Mouse (Mus musculus) megakaryocyte, embryonic 14.5 days (primary cell): Measurements from ENCODE around the gene Adap1. TPM values are rescaled to one million over a fixed set of nuclear protein-coding genes. Genes with fewer than 3 reads are reported as not detected.

Experiments used
- H3K27me3 ChIP-seq: replicated peaks from 2 replicates; pipeline ENCODE3; 2012; ENCODE audit warnings: inconsistent platforms
- H3K36me3 ChIP-seq: replicated peaks from 2 replicates; pipeline ENCODE3; 2012; ENCODE audit warnings: low read length, inconsistent platforms, mixed read lengths
- H3K4me1 ChIP-seq: 2 replicates; pipeline ENCODE4 v1.6.1; 2012; ENCODE audit warnings: inconsistent platforms
- H3K4me3 ChIP-seq: replicated peaks from 2 replicates; pipeline ENCODE3; 2012; ENCODE audit warnings: moderate library complexity, mild to moderate bottlenecking, inconsistent platforms
- H3K9me3 ChIP-seq: 2 replicates; pipeline ENCODE4 v1.6.1; 2012; ENCODE audit warnings: inconsistent platforms
- FLI1 ChIP-seq: IDR thresholded peaks from 2 replicates; pipeline ENCODE4 v1.6.1; 2012; ENCODE audit warnings: low read length, inconsistent platforms, mixed read lengths
- GATA1 ChIP-seq: IDR thresholded peaks from 3 replicates; pipeline ENCODE4 v1.6.1; 2012; ENCODE audit warnings: mixed read lengths, low read length, inconsistent platforms, borderline replicate concordance
- polyA plus RNA-seq: library from polyadenylated mRNA; stranded (reverse); fragments of >175 nt; gene quantifications from 2 replicates; pipeline ENCODE4 v1.2.3, GENCODE M21; 2012; ENCODE audit warnings: low replicate concordance; ENCODE audit not compliant: insufficient read depth

The Adap1 gene
- polyA plus RNA-seq, 1 experiment: 59.2 TPM

- TF ChIP-seq GATA1 (no peak), FLI1 (no peak)
- Histone ChIP-seq H3K9me3 (no peaks in the 10 kb centered on the region), H3K4me3 (peak overlapping the region; percentile 53), H3K27me3 (no peaks in the 10 kb centered on the region), H3K4me1 (peaks cover 75% of the 10 kb centered on the region), H3K36me3 (peaks cover 63% of the 10 kb centered on the region)
These were observed 11.9 kb downstream of the Adap1 start for GRCm38 (mm10) chr5:139313536-139313935.

- TF ChIP-seq GATA1 (no peak), FLI1 (no peak)
- H3K9me3 ChIP-seq: no peaks in the 10 kb centered on the region
- H3K27me3 ChIP-seq: no peaks in the 10 kb centered on the region
- peak overlapping the region; percentile 47 for H3K4me3 ChIP-seq
- H3K36me3 ChIP-seq: peaks cover 58% of the 10 kb centered on the region
- peaks cover 60% of the 10 kb centered on the region for H3K4me1 ChIP-seq
These were observed 13.6 kb downstream of the Adap1 start for GRCm38 (mm10) chr5:139311822-139312221.

DNA sequence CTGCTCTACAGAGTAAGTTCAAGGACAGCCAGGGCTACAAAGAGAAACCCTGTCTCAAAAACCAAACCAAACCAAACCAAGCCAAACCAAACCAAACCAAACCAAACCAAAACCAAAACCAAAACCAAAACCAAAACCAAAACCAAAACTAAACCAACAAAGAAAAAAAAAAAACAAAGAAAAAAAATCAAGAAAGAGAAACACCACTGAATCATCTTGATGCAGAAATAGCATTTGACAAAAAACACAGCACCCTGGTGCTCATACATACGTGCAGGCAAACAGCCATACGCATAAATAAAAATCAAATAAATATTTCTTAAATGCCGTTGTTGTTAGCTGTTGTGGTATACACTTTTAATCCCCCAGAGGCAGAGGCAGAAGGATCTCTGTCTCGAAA, 14.9 kb downstream of the Adap1 start:
- Histone ChIP-seq H3K4me1 (peaks cover 53% of the 10 kb centered on the region), H3K36me3 (peaks cover 62% of the 10 kb centered on the region), H3K9me3 (no peaks in the 10 kb centered on the region), H3K4me3 (no peak overlapping the region), H3K27me3 (no peaks in the 10 kb centered on the region)
- TF ChIP-seq GATA1: no peak
- TF ChIP-seq FLI1: no peak

- Histone ChIP-seq H3K4me3 (no peak overlapping the region), H3K27me3 (no peaks in the 10 kb centered on the region), H3K4me1 (peaks cover 55% of the 10 kb centered on the region), H3K36me3 (peaks cover 63% of the 10 kb centered on the region), H3K9me3 (no peaks in the 10 kb centered on the region)
- TF ChIP-seq GATA1 (no peak), FLI1 (no peak)
These were observed 15.5 kb downstream of the Adap1 start for GRCm38 (mm10) chr5:139309946-139310345.

DNA sequence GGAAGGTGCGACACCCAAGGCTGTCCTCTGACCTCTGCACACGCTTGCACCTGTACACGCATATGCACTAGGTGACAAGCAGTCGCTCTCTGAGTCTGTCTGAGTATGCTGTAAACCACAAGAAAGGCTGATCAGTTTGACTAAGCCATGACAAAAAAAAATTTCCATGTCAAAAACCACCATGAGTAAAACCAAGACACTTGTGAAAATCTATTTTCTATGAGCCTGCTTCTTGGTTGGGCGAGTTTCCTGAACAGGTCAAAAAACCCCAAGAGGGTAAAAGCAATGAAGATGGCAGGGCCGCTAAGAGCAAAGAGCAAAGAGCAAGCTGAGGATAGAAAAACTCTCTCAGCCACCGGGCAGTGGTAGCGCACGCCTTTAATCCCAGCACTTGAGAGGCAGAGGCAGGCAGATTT, 21.8 kb downstream of the Adap1 start:
- no peak for TF ChIP-seq GATA1
- H3K27me3 ChIP-seq: no peaks in the 10 kb centered on the region
- H3K9me3 ChIP-seq: no peaks in the 10 kb centered on the region
- no peak overlapping the region for H3K4me3 ChIP-seq
- H3K4me1 ChIP-seq: peaks cover 67% of the 10 kb centered on the region
- H3K36me3 ChIP-seq: peaks cover 72% of the 10 kb centered on the region

- peaks cover 79% of the 10 kb centered on the region for H3K36me3 ChIP-seq
- peaks cover 83% of the 10 kb centered on the region for H3K4me1 ChIP-seq
- no peaks in the 10 kb centered on the region for H3K27me3 ChIP-seq
- TF ChIP-seq GATA1 (no peak), FLI1 (no peak)
- no peak overlapping the region for H3K4me3 ChIP-seq
- H3K9me3 ChIP-seq: no peaks in the 10 kb centered on the region
These were observed 23.3 kb downstream of the Adap1 start for GRCm38 (mm10) chr5:139302101-139302500.

- Histone ChIP-seq H3K4me3 (no peak overlapping the region), H3K36me3 (peaks cover 86% of the 10 kb centered on the region), H3K4me1 (peaks cover 87% of the 10 kb centered on the region), H3K9me3 (peaks cover 22% of the 10 kb centered on the region), H3K27me3 (no peaks in the 10 kb centered on the region)
- no peak for TF ChIP-seq GATA1
- TF ChIP-seq FLI1: no peak
These were observed 27.7 kb downstream of the Adap1 start for GRCm38 (mm10) chr5:139297745-139298144.

DNA sequence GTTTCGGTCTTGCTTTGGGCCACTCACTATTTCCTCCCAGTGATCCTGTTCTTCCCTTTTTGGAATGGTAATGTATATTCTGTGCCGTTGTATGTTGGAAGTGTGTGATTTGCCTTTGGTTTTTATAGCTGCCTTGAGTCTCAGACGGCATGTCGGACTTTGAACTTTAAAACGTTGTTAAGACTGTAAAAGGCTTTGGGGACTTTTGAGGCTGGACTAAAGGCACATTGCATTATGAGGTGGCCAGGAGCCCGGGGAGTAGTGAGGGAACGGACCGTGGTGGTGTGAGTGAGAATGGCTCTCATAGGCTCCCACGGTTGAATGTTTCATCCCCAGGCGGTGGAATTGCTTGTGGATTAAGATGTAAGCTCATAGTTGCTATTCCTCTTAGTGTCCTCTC, 28.3 kb downstream of the Adap1 start:
- Histone ChIP-seq H3K9me3 (peaks cover 22% of the 10 kb centered on the region), H3K4me1 (peaks cover 87% of the 10 kb centered on the region), H3K36me3 (peaks cover 86% of the 10 kb centered on the region), H3K4me3 (no peak overlapping the region), H3K27me3 (no peaks in the 10 kb centered on the region)
- no peak for TF ChIP-seq FLI1
- TF ChIP-seq GATA1: no peak

GRCm38 (mm10) chr5:139294089-139294488, 31.3 kb downstream of the Adap1 start:
- H3K27me3 ChIP-seq: no peaks in the 10 kb centered on the region
- peaks cover 95% of the 10 kb centered on the region for H3K36me3 ChIP-seq
- TF ChIP-seq GATA1: no peak
- TF ChIP-seq FLI1: no peak

GRCm38 (mm10) chr5:139291811-139292560, 33.4 kb downstream of the Adap1 start:
- H3K27me3 ChIP-seq: no peaks in the 10 kb centered on the region
- H3K36me3 ChIP-seq: peaks cover 82% of the 10 kb centered on the region
- peaks cover 22% of the 10 kb centered on the region for H3K9me3 ChIP-seq
- no peak overlapping the region for H3K4me3 ChIP-seq
- peaks cover 81% of the 10 kb centered on the region for H3K4me1 ChIP-seq
- TF ChIP-seq FLI1 (no peak), GATA1 (no peak)

More at GRCm38 (mm10) chr5:139294089-139294488, 31.3 kb downstream of the Adap1 start:
- Histone ChIP-seq H3K9me3 (peaks cover 22% of the 10 kb centered on the region), H3K4me3 (peak overlapping the region; percentile 50), H3K4me1 (peaks cover 81% of the 10 kb centered on the region)
